Comparison of ENCODE assay signal across 25 mouse cellular contexts in genomic region chr11:107457282-107457681, GRCm38 (mm10). TPM values are rescaled to one million over a fixed set of nuclear protein-coding genes. Genes with fewer than 3 reads are reported as not detected.
DNase-seq lines count a peak whose midpoint lies in the region; ATAC-seq and TF ChIP-seq lines count a peak whose summit lies in the region.
"Had no signal": no experiment of that assay in that cellular context is flagged by ENCODE, and none has a peak within 500 bp of the region (broad histone marks: within the 10 kb centered on the region; RNA-seq: fewer than 3 reads in every experiment).

No protein-coding gene starts in this region.

- 79% methylated on average over 3 of the region's 3 CpGs for WGBS in liver, postnatal 0 days (ENCODE audit: insufficient replicate concordance)
- WGBS in liver, embryonic 11.5 days, result 86% methylated on average over 3 of the region's 3 CpGs
- WGBS in stomach, postnatal 0 days, result 55% methylated on average over 3 of the region's 3 CpGs

- intact Hi-C loops in gastrocnemius, adult 2 months (cut with DNase I), result no loop called here

- no peaks in the 10 kb centered on the region for H3K27me3 ChIP-seq in liver, postnatal 0 days (ENCODE audit: insufficient read depth, low read length)
- no peaks in the 10 kb centered on the region for H3K27me3 ChIP-seq in liver, embryonic 11.5 days (replicated peaks; ENCODE audit: control insufficient read depth, insufficient read depth, low read length)
- no peaks in the 10 kb centered on the region for H3K27me3 ChIP-seq in stomach, postnatal 0 days (ENCODE audit: control insufficient read depth, insufficient read depth, low read length)
- H3K27me3 ChIP-seq: CH12.LX; embryonic facial prominence, embryonic 12.5 days; forebrain, embryonic 12.5 days; Patski had no signal

- TF ChIP-seq CTCF in gastrocnemius, adult 2 months (IDR thresholded peaks at IDR 0.05), result no peak
- TF ChIP-seq CTCF in liver, postnatal 0 days (IDR thresholded peaks at IDR 0.05; ENCODE audit: low read depth), result no peak
- no peak for TF ChIP-seq CTCF in stomach, postnatal 0 days (IDR thresholded peaks at IDR 0.05; ENCODE audit: low read depth)

- H3K4me2 ChIP-seq in liver, postnatal 0 days (ENCODE audit: low read depth, low read length), result no peak overlapping the region
- no peak overlapping the region for H3K4me2 ChIP-seq in liver, embryonic 11.5 days
- H3K4me2 ChIP-seq in stomach, postnatal 0 days (replicated peaks; ENCODE audit: low read depth), result no peak overlapping the region
- H3K4me2 ChIP-seq: embryonic facial prominence, embryonic 12.5 days; forebrain, embryonic 12.5 days had no signal

- no peak for TF ChIP-seq EP300 in liver, postnatal 0 days (IDR thresholded peaks at IDR 0.05; ENCODE audit: low read depth)
- TF ChIP-seq EP300 in stomach, postnatal 0 days (optimal IDR thresholded peaks at IDR 0.05), result no peak

- no peak overlapping the region for H3K9ac ChIP-seq in liver, postnatal 0 days (replicated peaks)
- H3K9ac ChIP-seq in liver, embryonic 11.5 days (ENCODE audit: low read depth, low read length), result no peak overlapping the region
- no peak overlapping the region for H3K9ac ChIP-seq in stomach, postnatal 0 days (ENCODE audit: low read length)
- H3K9ac ChIP-seq: embryonic facial prominence, embryonic 12.5 days; forebrain, embryonic 12.5 days had no signal

- H3K36me3 ChIP-seq in liver, postnatal 0 days (replicated peaks; ENCODE audit: insufficient read depth, low read length), result 0 out of 2 replicates have a peak, but pooled peaks cover 6% of the 10 kb centered on the region
- peaks cover 4% of the 10 kb centered on the region; the same call in 1 of the 2 replicates for H3K36me3 ChIP-seq in liver, embryonic 11.5 days (ENCODE audit: control insufficient read depth, insufficient read depth, low read length)
- H3K36me3 ChIP-seq in stomach, postnatal 0 days (ENCODE audit: control insufficient read depth, insufficient read depth, low read length), result no peaks in the 10 kb centered on the region

- 0 out of 2 replicates have a peak overlapping the region, but pooled peaks have one; percentile 16 for H3K27ac ChIP-seq in gastrocnemius, adult 2 months
- peak overlapping the region; percentile 17 for H3K27ac ChIP-seq in liver, postnatal 0 days (ENCODE audit: low read depth)
- no peak overlapping the region for H3K27ac ChIP-seq in liver, embryonic 11.5 days (ENCODE audit: low read depth, low read length)
- H3K27ac ChIP-seq in stomach, postnatal 0 days (replicated peaks), result peak overlapping the region; percentile 35; the same call in 1 of the 2 replicates
- H3K27ac ChIP-seq: embryonic facial prominence, embryonic 10.5 days; embryonic facial prominence, embryonic 12.5 days; forebrain, embryonic 10.5 days; forebrain, embryonic 12.5 days had no signal

- peaks cover 7% of the 10 kb centered on the region for H3K4me1 ChIP-seq in liver, postnatal 0 days (ENCODE audit: insufficient read depth)
- H3K4me1 ChIP-seq in liver, embryonic 11.5 days (replicated peaks; ENCODE audit: control insufficient read depth, insufficient read depth, low read length), result peaks cover 14% of the 10 kb centered on the region
- H3K4me1 ChIP-seq in stomach, postnatal 0 days (replicated peaks; ENCODE audit: control insufficient read depth, insufficient read depth), result no peaks in the 10 kb centered on the region
- H3K4me1 ChIP-seq: embryonic facial prominence, embryonic 12.5 days had no signal

- H3K4me3 ChIP-seq in gastrocnemius, adult 2 months, result no peak overlapping the region
- no peak overlapping the region for H3K4me3 ChIP-seq in liver, postnatal 0 days (ENCODE audit: low read depth, low read length)
- no peak overlapping the region for H3K4me3 ChIP-seq in liver, embryonic 11.5 days (ENCODE audit: low read depth, low read length)
- no peak overlapping the region for H3K4me3 ChIP-seq in stomach, postnatal 0 days (ENCODE audit: low read depth, low read length)
- H3K4me3 ChIP-seq: embryonic facial prominence, embryonic 10.5 days; embryonic facial prominence, embryonic 12.5 days; erythroblast, embryonic 14.5 days; forebrain, embryonic 10.5 days; forebrain, embryonic 12.5 days had no signal

- ATAC-seq in liver, postnatal 0 days, result no peak
- no peak for ATAC-seq in liver, embryonic 11.5 days (replicated peaks; ENCODE audit: low FRiP score)
- ATAC-seq in stomach, postnatal 0 days (ENCODE audit: low FRiP score, low TSS enrichment), result peak; percentile 87
- no peak for ATAC-seq in erythroblast, adult 5-6 weeks (replicated peaks; ENCODE audit: low FRiP score, poor library complexity, severe bottlenecking)
- ATAC-seq: activated CD4-positive, CD25-positive, alpha-beta regulatory T cell, adult 4 months; forebrain, embryonic 14.5 days; forebrain, embryonic 16.5 days; Patski had no signal

- H3K9me3 ChIP-seq in liver, postnatal 0 days (ENCODE audit: low read length), result no peaks in the 10 kb centered on the region
- H3K9me3 ChIP-seq in liver, embryonic 11.5 days (ENCODE audit: control insufficient read depth, low read length), result no peaks in the 10 kb centered on the region
- H3K9me3 ChIP-seq in stomach, postnatal 0 days (ENCODE audit: control insufficient read depth, low read length), result no peaks in the 10 kb centered on the region
- H3K9me3 ChIP-seq: embryonic facial prominence, embryonic 12.5 days; G1E had no signal

- DNase-seq in gastrocnemius, adult 2 months, result no peak
- no peak for DNase-seq in gastrocnemius, postnatal 4 days (ENCODE audit: low spot score in 2 of 2)
- no peak for DNase-seq in liver, postnatal 0 days
- no peak for DNase-seq in liver, embryonic 11.5 days (ENCODE audit: low spot score)
- no peak for DNase-seq in stomach, postnatal 0 days (ENCODE audit: low spot score)
- DNase-seq: adrenal gland, adult 8-10 months; adrenal gland, postnatal 14 days; B cell, adult 2 months; cerebellum, adult 11-12 months; cerebellum, adult 2 months; cerebellum, adult 9-10 months; cerebellum, postnatal 10 days; cerebellum, postnatal 25 days had no signal

RNA-seq across cellular contexts. Expression of gene Pitpnc1, which starts 13.2 kb away (rescaled TPM):
- 100 to 1,000 TPM in 1 of 2 experiments, 10 to 100 TPM in 1; 59.4 to 114 TPM for total RNA-seq in gastrocnemius, adult 2 months (2021)
- 10 to 100 TPM; 53.0 to 58.2 TPM for total RNA-seq in gastrocnemius, postnatal 4 days (2021)
- 6.8 and 9.1 TPM in 2 replicates for polyA plus RNA-seq in liver, postnatal 0 days (2015; fragmentation: Nextera tagmentation; extraction: Ambion mirVana)
- polyA plus RNA-seq in liver, embryonic 11.5 days (2014; fragmentation: Nextera tagmentation; extraction: Ambion mirVana), result 19.2 and 19.4 TPM in 2 replicates
- polyA plus RNA-seq in stomach, postnatal 0 days (2015; fragmentation: Nextera tagmentation; extraction: Ambion mirVana), result 5.0 and 5.1 TPM in 2 replicates
- 14.4 and 15.7 TPM in 2 replicates for total RNA-seq in erythroblast, adult 5-6 weeks (2015; ENCODE audit: low replicate concordance)
- 9.8 and 20.1 TPM in 2 replicates for total RNA-seq in erythroblast, adult 5-6 weeks (2017; ENCODE audit: low replicate concordance)

RNA-seq across cellular contexts. Expression of gene Psmd12, which starts 22.0 kb away (rescaled TPM):
- total RNA-seq in gastrocnemius, adult 2 months (2021), result 100 to 1,000 TPM; 105 to 106 TPM
- total RNA-seq in gastrocnemius, postnatal 4 days (2021), result 100 to 1,000 TPM in 1 of 2 experiments, 10 to 100 TPM in 1; 83.7 to 107 TPM
- polyA plus RNA-seq in liver, postnatal 0 days (2015; fragmentation: Nextera tagmentation; extraction: Ambion mirVana), result 78.8 and 79.6 TPM in 2 replicates
- polyA plus RNA-seq in liver, embryonic 11.5 days (2014; fragmentation: Nextera tagmentation; extraction: Ambion mirVana), result 222 and 237 TPM in 2 replicates
- 137 TPM in 2 replicates for polyA plus RNA-seq in stomach, postnatal 0 days (2015; fragmentation: Nextera tagmentation; extraction: Ambion mirVana)
- 27.6 and 40.2 TPM in 2 replicates for total RNA-seq in erythroblast, adult 5-6 weeks (2015; ENCODE audit: low replicate concordance)
- 41.4 and 53.5 TPM in 2 replicates for total RNA-seq in erythroblast, adult 5-6 weeks (2017; ENCODE audit: low replicate concordance)
